Comparison of ENCODE assay signal across 11 mouse cellular contexts in the genomic region with DNA sequence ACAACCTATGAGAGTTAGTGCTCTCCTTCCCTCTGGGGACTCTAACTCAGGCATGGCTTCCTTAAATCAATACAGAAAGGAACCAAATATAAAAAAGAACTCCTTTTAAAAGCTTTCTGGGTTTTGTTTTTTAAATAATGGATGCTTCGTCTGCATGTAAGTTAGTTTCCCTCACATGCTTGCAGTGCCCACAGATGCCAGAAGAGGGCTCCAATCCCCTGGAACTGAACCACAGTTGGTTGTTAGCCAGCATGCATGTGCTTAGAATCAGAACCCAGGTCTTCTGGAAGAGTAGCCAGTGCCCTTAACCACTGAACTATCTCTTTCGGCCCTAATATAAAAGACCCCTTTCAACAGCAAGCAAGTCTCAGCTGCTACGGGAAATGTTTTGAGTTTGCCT.
DNase-seq lines count a peak whose midpoint lies in the region; TF ChIP-seq lines count a peak whose summit lies in the region.
"Had no signal": no experiment of that assay in that cellular context is flagged by ENCODE, and none has a peak within 500 bp of the region (broad histone marks: within the 10 kb centered on the region; RNA-seq: fewer than 3 reads in every experiment).

No protein-coding gene starts in this region.

- H3K4me1 ChIP-seq in cortical plate, adult 2 months (ENCODE audit: control insufficient read depth, insufficient read depth, low read length): no peaks in the 10 kb centered on the region
- H3K4me1 ChIP-seq: neural tube, embryonic 15.5 days; stomach, embryonic 15.5 days had no signal

- TF ChIP-seq POLR2A in cortical plate, adult 2 months (IDR thresholded peaks at IDR 0.05; ENCODE audit: extremely low read depth, insufficient read depth, low read length): no peak

- no peak overlapping the region for H3K4me3 ChIP-seq in cortical plate, adult 2 months (ENCODE audit: insufficient read depth, low read length)
- H3K4me3 ChIP-seq: heart, embryonic 13.5 days; neural tube, embryonic 15.5 days; stomach, embryonic 15.5 days had no signal

- TF ChIP-seq CTCF in cortical plate, adult 2 months (IDR thresholded peaks at IDR 0.05; ENCODE audit: extremely low read depth, insufficient read depth, low read length): 0 out of 2 replicates have a peak, but pooled peaks have one; percentile 7

- H3K27ac ChIP-seq in cortical plate, adult 2 months (ENCODE audit: insufficient read depth, low read length): no peak overlapping the region
- H3K27ac ChIP-seq: heart, embryonic 13.5 days; neural tube, embryonic 15.5 days; stomach, embryonic 15.5 days had no signal

- DNase-seq in adrenal gland, postnatal 25 days: peak; percentile 12
- no peak for DNase-seq in adrenal gland, adult 2 months
- DNase-seq in kidney, postnatal 4 days: peak; percentile 43 to 45
- no peak for DNase-seq in kidney, adult 11 months
- peak; percentile 36 for DNase-seq in A20 (ENCODE audit: low read depth, low spot score)
- no peak for DNase-seq in neural tube, embryonic 10.5 days (ENCODE audit: extremely low spot score, low spot score)
- DNase-seq in ovary, postnatal 10 days (ENCODE audit: low spot score): no peak

Comparison
In these comparisons a context has a peak if more than half of its experiments do, and no peak if none do; other contexts are left out.
1. DNase-seq: peak in adrenal gland, postnatal 25 days (single experiment), kidney, postnatal 4 days (2 of 2) and A20 (single experiment); none in adrenal gland, adult 2 months (single experiment), kidney, adult 11 months (single experiment), neural tube, embryonic 10.5 days (single experiment) and ovary, postnatal 10 days (single experiment).